Mouse (Mus musculus): ENCODE data around the gene 4921539E11Rik.

The 4921539E11Rik gene

GRCm38 (mm10) chr4:103290763-103291162, at the start of gene 4921539E11Rik:
Gene 4921539E11Rik, minus strand, starts transcription at chr4:103290863.
- DNase-seq (ENCODE audit: low spot score): no peak

DNA sequence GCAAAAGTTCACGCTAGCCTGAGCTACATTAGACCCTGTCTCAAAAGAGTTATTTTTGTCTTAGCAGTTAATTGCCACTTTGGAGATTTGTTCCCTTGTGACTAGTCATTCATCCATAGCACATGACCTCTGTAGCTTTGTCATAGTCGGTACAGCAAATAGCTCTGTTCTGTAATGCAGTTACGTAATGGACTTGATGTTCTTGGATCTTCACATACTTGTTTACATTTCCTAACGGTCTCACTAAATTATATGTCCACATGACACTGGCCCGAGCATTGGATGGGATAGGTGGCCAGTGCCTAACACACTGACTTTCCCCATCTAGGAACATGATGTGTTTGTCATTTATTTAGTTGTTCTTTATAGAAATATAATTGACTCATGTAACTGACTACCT, 44.5 kb upstream of the 4921539E11Rik start:
- DNase-seq (ENCODE audit: low spot score): no peak

DNA sequence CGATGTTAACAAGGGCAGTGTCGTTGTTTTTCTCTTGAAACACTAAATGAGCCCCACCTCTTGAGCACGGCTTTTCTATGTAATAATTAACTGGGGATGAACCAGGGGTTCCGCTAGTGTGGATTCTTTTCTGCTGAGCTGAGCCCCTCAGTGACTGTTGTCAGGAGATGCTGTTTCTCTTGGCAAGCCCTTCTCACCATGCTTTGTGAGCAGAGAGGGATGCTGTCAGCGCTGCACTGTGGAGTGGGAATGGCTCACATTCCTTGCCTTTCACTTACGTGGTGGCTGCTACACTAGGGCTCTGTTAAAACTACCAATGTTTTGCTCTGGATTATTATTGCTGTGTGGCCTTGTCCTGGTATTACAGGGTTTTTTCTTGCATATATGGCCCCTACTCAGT, 38.7 kb upstream of the 4921539E11Rik start:
- no peak for DNase-seq (ENCODE audit: low spot score)

GRCm38 (mm10) chr4:103326994-103327393, 36.3 kb upstream of the 4921539E11Rik start:
- DNase-seq (ENCODE audit: low spot score): no peak

- peak; percentile 60 for DNase-seq (ENCODE audit: low spot score)
These were observed 34.2 kb upstream of the 4921539E11Rik start for GRCm38 (mm10) chr4:103324688-103325451.

- DNase-seq (ENCODE audit: low spot score): no peak
These were observed 30.8 kb upstream of the 4921539E11Rik start for GRCm38 (mm10) chr4:103321461-103321860.

GRCm38 (mm10) chr4:103315861-103316260, 25.2 kb upstream of the 4921539E11Rik start:
- DNase-seq (ENCODE audit: low spot score): no peak

- peak; percentile 8 for DNase-seq (ENCODE audit: low spot score)
These were observed 23.9 kb upstream of the 4921539E11Rik start for GRCm38 (mm10) chr4:103314526-103314910.

- peak; percentile 96 for DNase-seq (ENCODE audit: low spot score)
These were observed 23.2 kb upstream of the 4921539E11Rik start, which contains the start of gene Oma1 for GRCm38 (mm10) chr4:103313587-103314525. Gene Oma1, plus strand, starts transcription at chr4:103313812.

- no peak for DNase-seq (ENCODE audit: low spot score)
These were observed 13.2 kb upstream of the 4921539E11Rik start for GRCm38 (mm10) chr4:103303851-103304250.

- DNase-seq (ENCODE audit: low spot score): no peak
These were observed 8.7 kb upstream of the 4921539E11Rik start for GRCm38 (mm10) chr4:103299342-103299741.

DNA sequence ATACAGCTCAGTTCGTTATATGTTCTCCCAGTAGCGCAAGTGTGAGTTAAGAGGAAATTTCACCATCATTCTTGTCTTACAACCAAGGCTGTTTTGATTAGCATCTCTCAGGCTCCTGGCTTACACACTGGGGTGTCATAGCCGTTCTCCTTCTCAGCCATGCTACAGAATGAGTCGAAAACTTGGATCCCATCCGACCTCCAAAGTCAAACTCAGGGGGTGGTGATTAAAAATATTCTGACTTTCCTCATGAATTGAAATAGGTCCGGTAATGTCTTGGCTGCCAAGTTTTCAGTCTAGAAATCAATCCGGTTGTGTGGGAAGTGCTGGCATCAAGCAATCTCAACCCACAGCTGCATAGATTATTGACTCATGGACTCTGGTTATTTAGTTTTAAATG, 2.3 kb downstream of the 4921539E11Rik start:
- DNase-seq (ENCODE audit: low spot score): no peak

- DNase-seq (ENCODE audit: low spot score): no peak
These were observed 17.6 kb downstream of the 4921539E11Rik start for GRCm38 (mm10) chr4:103273021-103273420.

DNA sequence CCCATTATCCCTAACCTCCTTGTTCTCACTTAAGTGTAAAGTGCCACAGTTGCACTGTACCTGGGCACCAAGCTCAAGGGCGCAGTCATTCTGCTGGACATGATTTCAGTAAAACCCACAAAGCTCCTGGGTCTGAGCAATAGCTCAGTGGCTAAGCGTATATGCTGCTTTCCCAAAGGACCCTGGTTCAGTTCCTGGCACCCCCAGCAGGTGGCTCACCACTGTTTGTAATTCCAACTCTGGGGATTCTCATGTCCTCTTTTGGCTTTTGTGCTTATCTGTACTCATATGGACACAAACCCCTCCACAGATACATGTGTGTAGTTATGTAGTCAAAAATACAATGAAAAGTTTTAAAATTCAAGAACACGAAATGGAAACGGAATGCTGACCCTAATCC, 21.3 kb downstream of the 4921539E11Rik start:
- no peak for DNase-seq (ENCODE audit: low spot score)

GRCm38 (mm10) chr4:103265166-103265565, 25.5 kb downstream of the 4921539E11Rik start:
- DNase-seq (ENCODE audit: low spot score): no peak

GRCm38 (mm10) chr4:103263812-103264396, 26.8 kb downstream of the 4921539E11Rik start:
- DNase-seq (ENCODE audit: low spot score): peak; percentile 51

DNA sequence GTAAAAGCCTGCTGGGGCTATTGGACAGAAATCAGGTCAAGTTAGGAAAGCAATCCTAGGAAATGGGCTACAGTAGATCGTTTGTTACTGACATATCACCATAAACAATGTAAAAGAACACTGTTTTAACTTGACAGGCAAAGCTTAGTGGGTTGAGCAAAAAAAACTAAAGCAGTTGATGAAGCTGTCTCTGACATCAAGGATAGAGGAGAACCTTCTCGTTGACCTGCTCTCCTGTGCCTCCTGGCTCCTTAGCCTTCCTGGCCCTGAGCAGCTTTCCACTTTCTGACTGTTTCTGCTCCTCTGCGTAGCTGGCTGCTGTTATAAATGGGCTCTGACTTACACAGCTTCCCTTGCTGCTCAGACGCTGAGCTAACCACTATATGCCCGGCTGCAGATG, 27.3 kb downstream of the 4921539E11Rik start:
- DNase-seq (ENCODE audit: low spot score): no peak

GRCm38 (mm10) chr4:103258817-103259216, 31.8 kb downstream of the 4921539E11Rik start:
- DNase-seq (ENCODE audit: low spot score): no peak

DNA sequence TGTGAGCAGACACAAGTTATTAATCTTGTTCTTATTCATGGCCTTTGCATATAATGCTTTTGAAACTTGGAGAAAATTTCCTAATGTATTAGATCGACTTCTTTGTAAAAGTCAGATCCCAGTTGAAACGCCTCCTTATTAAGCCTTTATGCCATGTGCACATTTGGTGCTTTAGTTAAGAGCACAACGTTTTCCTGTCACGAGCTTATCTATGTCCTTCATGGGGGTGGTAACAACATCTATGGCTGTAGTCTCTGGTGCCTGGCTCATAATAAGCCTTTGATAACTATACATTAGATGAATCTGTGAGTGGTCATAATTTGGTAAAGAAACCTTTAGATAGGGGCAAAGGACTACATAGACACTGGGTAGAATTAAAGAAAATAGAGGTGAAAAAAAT, 36.8 kb downstream of the 4921539E11Rik start:
- no peak for DNase-seq (ENCODE audit: low spot score)

GRCm38 (mm10) chr4:103249436-103250085, 41.1 kb downstream of the 4921539E11Rik start:
- DNase-seq (ENCODE audit: low spot score): no peak

- no peak for DNase-seq (ENCODE audit: low spot score)
These were observed 42.9 kb downstream of the 4921539E11Rik start for GRCm38 (mm10) chr4:103247813-103248212.

DNA sequence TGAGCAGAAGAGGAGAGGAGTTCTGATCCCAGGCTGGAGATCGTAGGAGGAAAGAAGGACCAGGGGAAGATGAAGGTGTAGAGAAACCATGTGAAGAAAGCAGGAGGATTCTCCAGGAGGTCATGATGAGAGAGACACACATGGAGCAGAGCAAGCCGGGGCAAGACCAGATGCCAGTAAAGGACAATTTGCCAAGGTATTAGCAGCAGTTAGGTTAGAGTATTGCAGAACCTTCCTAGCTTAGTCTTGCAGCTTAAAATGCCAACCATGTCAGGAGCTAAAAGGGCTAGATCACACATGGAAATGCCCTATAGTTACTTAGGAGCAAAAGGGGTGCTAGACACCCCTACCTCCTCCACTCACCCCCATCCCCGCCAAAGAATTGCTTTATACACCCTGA, 43.4 kb downstream of the 4921539E11Rik start:
- no peak for DNase-seq (ENCODE audit: low spot score)

Data from embryo, embryonic 10 days (tissue).